Mouse (Mus musculus) megakaryocyte, adult 5-6 weeks (primary cell): ENCODE results near the gene Fam78b. TPM values are rescaled to one million over a fixed set of nuclear protein-coding genes. Genes with fewer than 3 reads are reported as not detected.

ENCODE experiments used
- ATAC-seq: 2 replicates; pipeline ENCODE4 v1.8.0; 2016; ENCODE audit warnings: mild to moderate bottlenecking, inconsistent platforms; ENCODE audit not compliant: poor library complexity, severe bottlenecking
- total RNA-seq, 2 experiments: library from RNA; stranded (forward) in 1 of 2; stranded (reverse) in 1 of 2; fragments of 153-499, 151-499 nt in 1 of 2; fragments of 221-1000, 200-1000 nt in 1 of 2; gene quantifications; 2 replicates each; pipeline versions ENCODE4 v1.2.3 to v1.2.4; 2015 to 2017

The Fam78b gene
- total RNA-seq, 2 experiments from 2014 or later = 2.6 to 4.6 TPM

- ATAC-seq = no peak
Observed at GRCm38 (mm10) chr1:167093551-167093950, 92.3 kb downstream of the Fam78b start.

GRCm38 (mm10) chr1:167094589-167095148 lies 93.5 kb downstream of the Fam78b start:
- no peak for ATAC-seq

GRCm38 (mm10) chr1:167098741-167099140 lies 97.5 kb downstream of the Fam78b start:
- no peak for ATAC-seq

- ATAC-seq = 0 out of 2 replicates have a peak, but pooled peaks have one; percentile 21
Observed at GRCm38 (mm10) chr1:167102046-167102445, 100.8 kb downstream of the Fam78b start.

GRCm38 (mm10) chr1:167102566-167102965 lies 101.3 kb downstream of the Fam78b start:
- no peak for ATAC-seq

- ATAC-seq = no peak
Observed at GRCm38 (mm10) chr1:167104956-167105626, 103.9 kb downstream of the Fam78b start.

GRCm38 (mm10) chr1:167105916-167106315 lies 104.7 kb downstream of the Fam78b start:
- ATAC-seq = no peak

GRCm38 (mm10) chr1:167108973-167109509 lies 107.8 kb downstream of the Fam78b start:
- ATAC-seq = no peak

- no peak for ATAC-seq
Observed at GRCm38 (mm10) chr1:167114363-167115050, 113.3 kb downstream of the Fam78b start.

- no peak for ATAC-seq
Observed at GRCm38 (mm10) chr1:167115121-167115520, 113.9 kb downstream of the Fam78b start.

- ATAC-seq = no peak
Observed at GRCm38 (mm10) chr1:167116733-167117132, 115.5 kb downstream of the Fam78b start.

GRCm38 (mm10) chr1:167118971-167119370 lies 117.8 kb downstream of the Fam78b start:
- ATAC-seq = no peak

- ATAC-seq = no peak
Observed at GRCm38 (mm10) chr1:167119439-167119838, 118.2 kb downstream of the Fam78b start.

GRCm38 (mm10) chr1:167122436-167122835 lies 121.2 kb downstream of the Fam78b start:
- no peak for ATAC-seq

GRCm38 (mm10) chr1:167123551-167123950 lies 122.3 kb downstream of the Fam78b start:
- ATAC-seq = no peak

GRCm38 (mm10) chr1:167125870-167126269 lies 124.7 kb downstream of the Fam78b start:
- no peak for ATAC-seq

GRCm38 (mm10) chr1:167126292-167126691 lies 125.1 kb downstream of the Fam78b start:
- ATAC-seq = no peak

GRCm38 (mm10) chr1:167135748-167136147 lies 134.5 kb downstream of the Fam78b start:
- ATAC-seq = no peak
